Mouse (Mus musculus): ENCODE results near the gene Gsap.
"Not testable (repeated sequence)": the region's sequence is repeated elsewhere in the genome, so short reads cannot be mapped to it uniquely, and the experiment has no call there.

Gsap gene

GRCm38 (mm10) chr5:21261202-21261844 lies 75.3 kb downstream of the Gsap start:
- peak; percentile 24 for DNase-seq (ENCODE audit: low spot score)

GRCm38 (mm10) chr5:21263202-21264055 lies 77.4 kb downstream of the Gsap start:
- peak; percentile 27 for DNase-seq (ENCODE audit: low spot score)

- no peak for DNase-seq (ENCODE audit: low spot score)
Observed at GRCm38 (mm10) chr5:21264352-21265021, 78.4 kb downstream of the Gsap start.

- DNase-seq (ENCODE audit: low spot score), result peak; percentile 90
Observed at GRCm38 (mm10) chr5:21265049-21265448, 79.0 kb downstream of the Gsap start.

- DNase-seq (ENCODE audit: low spot score), result no peak
Observed at GRCm38 (mm10) chr5:21267090-21267489, 81.0 kb downstream of the Gsap start.

GRCm38 (mm10) chr5:21269446-21269845 lies 83.4 kb downstream of the Gsap start:
- no peak for DNase-seq (ENCODE audit: low spot score)

GRCm38 (mm10) chr5:21270756-21271155 lies 84.7 kb downstream of the Gsap start:
- no peak for DNase-seq (ENCODE audit: low spot score)

- no peak for DNase-seq (ENCODE audit: low spot score)
Observed at GRCm38 (mm10) chr5:21271386-21272354, 85.6 kb downstream of the Gsap start.

- not testable (repeated sequence) for DNase-seq (ENCODE audit: low spot score)
Observed at GRCm38 (mm10) chr5:21277685-21278084, 91.6 kb downstream of the Gsap start.

GRCm38 (mm10) chr5:21283356-21284062 lies 97.5 kb downstream of the Gsap start:
- DNase-seq (ENCODE audit: low spot score), result no peak

- no peak for DNase-seq (ENCODE audit: low spot score)
Observed at GRCm38 (mm10) chr5:21288658-21289435, 102.8 kb downstream of the Gsap start.

GRCm38 (mm10) chr5:21290594-21290993 lies 104.5 kb downstream of the Gsap start:
- no peak for DNase-seq (ENCODE audit: low spot score)

- no peak for DNase-seq (ENCODE audit: low spot score)
Observed at GRCm38 (mm10) chr5:21295683-21296082, 109.6 kb downstream of the Gsap start.

- no peak for DNase-seq (ENCODE audit: low spot score)
Observed at GRCm38 (mm10) chr5:21299076-21299755, 113.2 kb downstream of the Gsap start.

GRCm38 (mm10) chr5:21300058-21300457 lies 114.0 kb downstream of the Gsap start:
- no peak for DNase-seq (ENCODE audit: low spot score)

- DNase-seq (ENCODE audit: low spot score), result no peak
Observed at GRCm38 (mm10) chr5:21301011-21301410, 115.0 kb downstream of the Gsap start.

GRCm38 (mm10) chr5:21307165-21307564 lies 121.1 kb downstream of the Gsap start:
- no peak for DNase-seq (ENCODE audit: low spot score)

GRCm38 (mm10) chr5:21314696-21315095 lies 128.6 kb downstream of the Gsap start:
- no peak for DNase-seq (ENCODE audit: low spot score)

- no peak for DNase-seq (ENCODE audit: low spot score)
Observed at GRCm38 (mm10) chr5:21320138-21320537, 134.1 kb downstream of the Gsap start.

GRCm38 (mm10) chr5:21326494-21326893 lies 140.4 kb downstream of the Gsap start:
- DNase-seq (ENCODE audit: low spot score), result peak; percentile 43

Data from layer of hippocampus, adult 11-12 months (tissue).